Mouse (Mus musculus) frontal cortex, postnatal 25 days (tissue): Measurements from ENCODE around the gene Smim11.

Experiments
- DNase-seq, 2 experiments: peaks; one replicate each; pipeline ENCODE4 v3.0.0; 2022; ENCODE audit warnings: low spot score in 2 of 2

Gene Smim11

DNA sequence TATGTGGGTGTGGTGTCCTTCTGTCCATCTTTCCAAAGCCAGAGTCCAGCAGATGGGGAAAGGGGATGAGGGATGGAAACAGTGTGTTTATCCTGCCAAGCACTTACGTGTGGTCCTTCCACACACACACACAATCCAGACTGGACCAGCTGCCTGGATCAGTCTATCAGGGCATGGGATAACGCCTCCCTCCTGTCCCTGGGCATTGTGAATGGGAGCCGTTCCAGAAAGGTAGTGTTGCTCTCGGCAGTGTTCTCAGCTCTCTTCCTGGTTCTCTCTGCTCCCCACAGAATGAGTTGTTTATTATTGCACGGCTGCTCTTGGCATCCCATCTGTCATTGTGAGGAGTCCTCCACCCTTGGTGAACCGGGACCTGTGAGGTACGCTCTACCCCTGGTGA is 59.6 kb downstream of the Smim11 start:
- no peak for DNase-seq
